Mouse (Mus musculus) kidney, adult 2 months (tissue): ENCODE measurements around the gene Vegfd. TPM values are rescaled to one million over a fixed set of nuclear protein-coding genes. Genes with fewer than 3 reads are reported as not detected.

ENCODE experiments used
- DNase-seq: peaks from one replicate; pipeline ENCODE4 v3.0.0; 2021
- H3K27ac ChIP-seq: fragments of 200-500 bp; 2 replicates; pipeline ENCODE4 v1.5.1; 2012; ENCODE audit warnings: low read depth, low read length, control low read depth, inconsistent platforms; ENCODE audit not compliant: insufficient read depth
- H3K27me3 ChIP-seq: fragments of 200-500 bp; replicated peaks from 2 replicates; pipeline ENCODE4 v1.6.1; 2012; ENCODE audit warnings: mild to moderate bottlenecking, moderate library complexity, low read length, inconsistent platforms; ENCODE audit not compliant: control insufficient read depth, insufficient read depth
- H3K36me3 ChIP-seq: fragments of 200-500 bp; 2 replicates; pipeline ENCODE4 v1.6.1; 2012; ENCODE audit warnings: mild to moderate bottlenecking, moderate library complexity, low read length, inconsistent platforms; ENCODE audit not compliant: control insufficient read depth, insufficient read depth
- H3K4me1 ChIP-seq: fragments of 200-500 bp; 2 replicates; pipeline ENCODE4 v1.6.1; 2011; ENCODE audit warnings: low read length; ENCODE audit not compliant: control insufficient read depth, insufficient read depth
- H3K4me3 ChIP-seq: fragments of 200-500 bp; 2 replicates; pipeline ENCODE4 v1.5.1; 2011; ENCODE audit warnings: mild to moderate bottlenecking, low read depth, low read length, control low read depth; ENCODE audit not compliant: insufficient read depth
- CTCF ChIP-seq: fragments of 200-500 bp; conservative IDR thresholded peaks from 2 replicates; pipeline ENCODE4 v1.5.1; 2011; ENCODE audit warnings: low read depth, mild to moderate bottlenecking, control low read depth, low read length, moderate library complexity, mixed read lengths; ENCODE audit not compliant: insufficient read depth, insufficient read length
- POLR2A ChIP-seq: fragments of 200-500 bp; IDR thresholded peaks from one replicate; pipeline ENCODE4 v1.6.1; 2011; ENCODE audit warnings: low read depth, low read length, control low read depth
- WGBS: fragments of 180-500 bp; shearing (Covaris S2); methylation state at CpG from one replicate; pipeline ENCODE4 v1.1.7; 2018; 5-methylcytosine and 5-hydroxymethylcytosine counted together
- polyA plus RNA-seq: library from polyadenylated mRNA; depleted of rRNA; stranded (reverse); fragments of >200 nt; gene quantifications from 2 replicates; pipeline ENCODE4 v1.2.3, GENCODE M21; 2012

Vegfd gene
- polyA plus RNA-seq, 1 experiment: 6.0 TPM

GRCm38 (mm10) chrX:164405080-164405649, 32.0 kb downstream of the Vegfd start:
- TF ChIP-seq CTCF (no peak), POLR2A (no peak)
- Histone ChIP-seq H3K27ac (no peak overlapping the region), H3K4me3 (no peak overlapping the region), H3K4me1 (no peaks in the 10 kb centered on the region), H3K36me3 (no peaks in the 10 kb centered on the region), H3K27me3 (no peaks in the 10 kb centered on the region)
- DNase-seq: no peak

- H3K4me3 ChIP-seq: no peak overlapping the region
- WGBS: 81% methylated on average over 9 of the region's 9 CpGs
- H3K4me1 ChIP-seq: no peaks in the 10 kb centered on the region
- no peaks in the 10 kb centered on the region for H3K36me3 ChIP-seq
- TF ChIP-seq CTCF (no peak), POLR2A (no peak)
- DNase-seq: no peak
- no peaks in the 10 kb centered on the region for H3K27me3 ChIP-seq
- H3K27ac ChIP-seq: no peak overlapping the region
Observed at GRCm38 (mm10) chrX:164406133-164407022, 33.2 kb downstream of the Vegfd start.

GRCm38 (mm10) chrX:164408301-164408927, 35.2 kb downstream of the Vegfd start:
- H3K27me3 ChIP-seq: no peaks in the 10 kb centered on the region
- WGBS: 60% methylated on average over 3 of the region's 3 CpGs
- no peak overlapping the region for H3K4me3 ChIP-seq
- DNase-seq: no peak
- TF ChIP-seq POLR2A: no peak
- TF ChIP-seq CTCF: no peak
- no peak overlapping the region for H3K27ac ChIP-seq
- no peaks in the 10 kb centered on the region for H3K36me3 ChIP-seq
- no peaks in the 10 kb centered on the region for H3K4me1 ChIP-seq

GRCm38 (mm10) chrX:164410562-164410961, 37.4 kb downstream of the Vegfd start:
- H3K36me3 ChIP-seq: no peaks in the 10 kb centered on the region
- H3K4me3 ChIP-seq: no peak overlapping the region
- H3K27me3 ChIP-seq: no peaks in the 10 kb centered on the region
- no peaks in the 10 kb centered on the region for H3K4me1 ChIP-seq
- no peak overlapping the region for H3K27ac ChIP-seq
- WGBS: 58% methylated on average over 1 of the region's 1 CpGs
- no peak for DNase-seq
- TF ChIP-seq POLR2A (no peak), CTCF (no peak)

GRCm38 (mm10) chrX:164416803-164417202, 43.6 kb downstream of the Vegfd start:
- 89% methylated on average over 2 of the region's 2 CpGs for WGBS
- Histone ChIP-seq H3K4me3 (no peak overlapping the region), H3K27ac (no peak overlapping the region), H3K4me1 (peaks cover 3% of the 10 kb centered on the region; the same call in 1 of the 2 replicates), H3K27me3 (no peaks in the 10 kb centered on the region), H3K36me3 (no peaks in the 10 kb centered on the region)
- DNase-seq: no peak
- no peak for TF ChIP-seq POLR2A
- no peak for TF ChIP-seq CTCF

- Histone ChIP-seq H3K27me3 (no peaks in the 10 kb centered on the region), H3K36me3 (peaks cover 1% of the 10 kb centered on the region; the same call in 1 of the 2 replicates), H3K4me1 (peaks cover 3% of the 10 kb centered on the region; the same call in 1 of the 2 replicates), H3K27ac (no peak overlapping the region), H3K4me3 (no peak overlapping the region)
- no peak for DNase-seq
- TF ChIP-seq CTCF (no peak), POLR2A (no peak)
Observed at GRCm38 (mm10) chrX:164418008-164418407, 44.8 kb downstream of the Vegfd start.

GRCm38 (mm10) chrX:164419471-164419939, 46.3 kb downstream of the Vegfd start, which contains the start of gene Piga:
Gene Piga (plus strand): TSS chrX:164419787.
- peak within 1 kb of the TSS; percentile 89 for H3K4me3 ChIP-seq
- H3K27ac ChIP-seq: peak within 1 kb of the TSS; percentile 77
- H3K27me3 ChIP-seq: no peaks in the 10 kb centered on the region
- peaks cover 1% of the 10 kb centered on the region; the same call in 1 of the 2 replicates for H3K36me3 ChIP-seq
- TF ChIP-seq POLR2A: peak; percentile 76
- no peak for TF ChIP-seq CTCF
- WGBS: 1% methylated on average over 38 of the region's 40 CpGs
- H3K4me1 ChIP-seq: peaks cover 7% of the 10 kb centered on the region; the same call in 1 of the 2 replicates
- DNase-seq: peak; percentile 97
